Mouse (Mus musculus) c-Kit-positive CD71-positive TER-119-positive erythroid progenitor cells, embryonic 14.5 days (primary cell): Measurements from ENCODE around the gene Tph1.

Experiments
- DNase-seq: peaks from one replicate; pipeline ENCODE4 v3.0.0-alpha.2; 2013; ENCODE audit warnings: low spot score

Tph1 gene

DNA sequence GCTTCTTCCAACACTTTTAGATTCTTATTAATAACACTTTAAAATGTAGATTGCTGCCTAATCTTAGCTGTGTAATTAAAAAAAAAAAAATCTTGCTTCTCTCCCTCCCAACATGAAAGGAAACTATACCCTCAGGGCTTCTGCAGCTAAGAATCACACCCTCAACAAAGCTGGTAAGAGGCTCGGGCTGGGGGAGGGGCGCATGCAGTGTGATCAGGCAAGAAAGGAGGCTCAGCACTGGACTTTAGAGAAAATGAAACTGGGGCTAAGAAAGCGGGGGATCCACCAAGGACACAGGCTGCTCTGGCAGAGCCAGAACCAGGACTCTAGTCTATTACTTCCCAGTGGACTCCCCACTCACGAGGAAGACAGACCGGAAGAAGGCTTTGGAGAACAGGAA, 71.2 kb downstream of the Tph1 start:
- no peak for DNase-seq

DNA sequence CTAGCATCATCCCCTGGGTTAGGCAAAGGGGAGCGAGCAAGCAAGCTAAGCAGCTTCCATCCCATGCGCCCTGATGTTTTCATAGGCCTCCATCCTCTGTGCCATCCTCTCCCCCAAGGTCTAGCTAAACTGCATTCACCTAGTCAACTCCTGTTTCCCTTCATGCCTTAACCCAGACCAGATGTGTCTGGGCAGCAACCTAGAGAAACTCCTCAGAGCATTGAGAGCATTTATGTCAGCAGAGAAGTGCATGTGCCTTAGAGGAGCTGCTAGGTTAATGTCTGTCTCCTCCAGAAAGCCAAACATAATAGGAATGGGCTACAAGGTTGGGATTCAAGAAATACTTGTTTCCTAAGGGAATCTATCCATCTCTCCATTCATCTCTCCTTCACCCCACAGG, 75.3 kb downstream of the Tph1 start:
- no peak for DNase-seq
